Mouse (Mus musculus): ENCODE measurements around the gene Cyp2f2. TPM values are rescaled to one million over a fixed set of nuclear protein-coding genes. Genes with fewer than 3 reads are reported as not detected.
A peak's percentile ranks its signal among the peaks of the same experiment; 100 is the strongest.

Gene Cyp2f2
- total RNA-seq (2021), result 100 to 1,000 TPM in 1 of 2 experiments, 1 to 10 TPM in 1; 1.7 to 817 TPM
- long read RNA-seq, experiment 1, transcript Cyp2f2-201 (10 exons, 1,866 nt), result major isoform, 415 of 539 reads
- long read RNA-seq, experiment 1, partial matches to known transcripts, result 109 of 539 reads
- long read RNA-seq, experiment 1, other reads (novel, unspliced or antisense), result 15 of 539 reads
- long read RNA-seq, experiment 2, partial matches to known transcripts, result 0 of 2 reads
- long read RNA-seq, experiment 2, other reads (novel, unspliced or antisense), result 0 of 2 reads

DNA sequence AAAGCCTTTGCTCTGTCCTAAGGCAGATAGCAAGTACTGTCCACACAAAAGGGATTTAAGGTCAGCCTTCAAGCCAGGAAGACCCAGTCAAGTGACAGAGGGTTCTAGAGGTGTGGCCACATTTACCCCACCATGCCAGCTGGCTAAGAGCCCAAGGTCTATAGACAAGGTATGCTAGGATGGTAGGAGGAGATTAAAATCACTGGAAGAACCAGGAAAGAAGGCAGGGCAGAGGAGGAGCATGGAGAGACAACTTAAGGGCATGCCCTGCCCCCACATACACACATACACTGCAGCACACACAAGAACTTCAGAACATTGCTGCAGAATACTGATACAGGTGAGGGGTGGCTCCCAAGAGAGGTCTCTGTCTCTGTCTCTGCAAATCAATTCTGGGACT, at the start of gene Cyp2f2:
Gene Cyp2f2, plus strand, starts transcription at position 234 of the 400 bp plus-strand sequence.
- peak; percentile 54 to 76 for DNase-seq

DNA sequence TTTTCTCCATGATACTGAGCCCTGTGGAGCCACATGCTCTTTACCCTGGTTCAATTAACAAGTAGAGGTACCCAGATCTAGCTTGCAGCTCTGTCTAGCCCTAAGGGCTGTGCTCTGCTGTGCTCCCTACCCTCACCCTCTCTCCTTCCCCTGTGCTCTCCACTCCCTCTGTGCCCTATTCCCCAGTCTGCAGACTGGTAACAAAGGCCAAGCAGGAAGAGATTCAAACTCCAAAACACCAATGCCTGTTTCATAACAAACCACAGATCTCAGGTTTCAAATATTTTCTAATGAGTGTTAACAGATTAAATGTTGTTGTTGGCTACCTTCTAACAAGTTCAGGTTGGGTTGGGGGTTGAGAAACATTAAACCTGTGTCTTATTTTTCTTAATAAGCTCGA, 41.1 kb upstream of the Cyp2f2 start:
- DNase-seq, result no peak

DNA sequence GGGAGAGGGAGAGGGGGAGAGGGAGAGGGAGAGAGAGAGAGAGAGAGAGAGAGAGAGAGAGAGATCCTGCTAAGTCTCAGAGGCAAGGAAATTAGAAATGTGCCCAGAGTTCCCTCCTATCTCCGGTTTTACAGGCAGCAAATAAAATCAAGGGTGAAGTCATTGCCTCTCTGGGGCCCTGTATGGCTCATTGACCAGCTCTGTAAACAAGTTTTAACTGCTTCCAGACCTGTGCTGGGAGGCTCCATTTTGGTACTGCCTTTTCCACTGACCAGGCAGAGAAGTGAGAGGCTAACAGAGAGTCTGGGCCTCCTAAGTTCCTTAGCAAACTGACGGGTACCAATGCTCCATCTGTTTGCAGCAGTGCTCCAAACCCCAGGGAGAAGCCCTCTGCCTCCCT, 38.1 kb upstream of the Cyp2f2 start:
- DNase-seq, result no peak

DNA sequence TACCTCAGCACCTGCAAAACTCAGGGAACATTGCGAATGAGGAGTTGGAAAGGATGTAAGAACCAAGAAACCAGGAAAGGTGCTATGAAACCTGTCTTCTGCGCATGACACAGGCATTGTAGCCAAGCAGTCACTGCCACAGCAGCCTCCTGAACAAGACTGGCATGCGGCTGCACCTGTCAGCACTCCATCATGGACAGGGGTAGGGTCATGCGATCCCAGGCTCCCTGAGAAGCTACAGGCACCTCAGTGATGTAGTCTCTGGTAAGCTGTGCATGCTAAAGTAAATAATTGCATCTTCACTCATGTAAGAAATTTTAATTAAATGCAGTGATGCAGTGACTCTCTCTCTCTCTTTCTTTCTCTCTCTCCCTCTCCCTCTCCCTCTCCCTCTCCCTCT, 28.7 kb upstream of the Cyp2f2 start:
- DNase-seq, result no peak

DNA sequence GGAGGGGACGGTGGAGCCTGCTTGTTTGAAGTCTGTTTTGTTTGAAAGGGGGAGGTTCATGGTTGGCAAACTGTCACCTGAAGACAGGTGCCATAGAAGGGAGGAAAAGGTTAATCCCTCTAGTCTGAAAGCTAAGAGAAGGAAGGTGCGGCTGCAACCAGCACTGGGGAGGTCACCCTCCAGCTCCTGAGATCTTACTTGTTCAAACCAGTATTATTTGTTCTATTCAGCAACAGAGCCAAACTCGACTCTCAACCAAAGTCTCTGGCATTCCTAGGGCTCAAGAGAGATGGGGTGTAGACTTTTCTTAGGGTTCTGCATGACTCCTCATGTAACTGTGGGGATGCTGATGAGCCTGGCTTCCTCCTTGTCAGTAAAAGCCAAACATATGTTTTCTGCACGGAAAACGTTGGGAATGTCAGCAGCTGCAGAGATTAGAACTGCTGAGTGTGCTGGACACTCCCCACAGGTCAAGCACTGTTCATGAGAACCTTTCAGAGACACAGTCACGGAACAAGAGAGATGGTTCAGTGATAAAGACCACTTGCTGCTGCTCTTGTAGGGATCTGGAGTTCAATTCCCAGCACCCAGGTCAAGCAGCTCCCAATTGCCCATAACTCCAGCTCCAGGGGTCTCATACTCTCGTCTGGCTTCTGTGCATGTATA, 27.5 kb upstream of the Cyp2f2 start:
- no peak for DNase-seq

DNA sequence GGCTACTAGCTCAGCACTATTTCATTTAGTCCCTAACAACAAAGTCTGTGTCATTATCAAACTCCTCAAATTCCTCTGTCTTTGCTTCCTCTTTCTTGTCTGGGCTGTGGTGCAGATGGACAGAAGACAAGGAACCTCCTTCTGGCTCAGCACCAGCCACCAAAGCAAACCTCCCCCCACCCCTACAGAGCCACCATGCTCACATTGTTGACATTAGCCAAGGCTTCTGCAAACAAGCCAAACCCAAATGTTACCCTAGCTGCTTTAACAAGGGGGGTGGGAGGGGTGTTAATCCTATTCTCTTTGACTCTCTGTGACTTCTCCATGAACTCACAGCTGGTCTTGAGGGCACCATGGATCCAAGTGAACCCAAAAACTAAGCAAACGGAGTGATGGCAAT, 26.8 kb upstream of the Cyp2f2 start:
- DNase-seq, result no peak

DNA sequence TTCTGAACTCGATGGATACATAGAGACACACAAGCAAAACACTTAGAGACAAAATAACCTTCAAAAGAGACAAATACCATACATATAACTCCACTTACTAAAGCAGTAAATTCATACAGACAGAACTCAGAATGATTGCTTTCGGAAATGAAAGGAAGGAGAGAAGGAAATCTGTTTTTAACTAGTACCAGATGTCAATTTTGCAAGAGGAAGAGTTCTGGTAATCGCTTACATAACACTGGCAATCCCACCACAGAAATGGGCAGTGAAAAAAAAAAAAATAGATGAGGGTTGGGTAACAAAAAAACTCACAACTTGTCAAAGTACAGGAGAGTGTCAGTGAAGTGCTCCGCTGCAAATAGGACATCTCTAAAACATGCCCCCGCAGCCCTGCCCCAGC, 14.8 kb upstream of the Cyp2f2 start:
- no peak for DNase-seq

DNA sequence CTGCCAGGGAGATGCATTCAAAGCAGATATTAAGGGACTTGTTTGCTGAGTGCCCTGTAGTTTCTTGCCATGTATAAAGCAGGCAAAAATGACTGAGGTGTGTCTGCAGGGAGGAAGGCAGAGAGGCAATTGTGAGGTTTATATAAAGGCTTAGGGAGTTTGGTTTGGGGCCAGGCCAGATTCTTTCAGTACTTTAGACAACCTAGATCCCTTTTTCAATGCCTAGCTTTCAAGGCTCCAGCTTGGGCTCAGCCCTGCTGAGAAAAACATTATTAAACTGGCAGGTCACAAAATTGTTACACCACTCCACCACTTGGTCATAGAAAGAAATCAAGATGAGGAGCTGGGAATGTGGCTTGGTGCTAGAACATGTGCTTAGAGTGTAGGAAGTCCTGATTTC, 9.4 kb upstream of the Cyp2f2 start:
- no peak for DNase-seq

DNA sequence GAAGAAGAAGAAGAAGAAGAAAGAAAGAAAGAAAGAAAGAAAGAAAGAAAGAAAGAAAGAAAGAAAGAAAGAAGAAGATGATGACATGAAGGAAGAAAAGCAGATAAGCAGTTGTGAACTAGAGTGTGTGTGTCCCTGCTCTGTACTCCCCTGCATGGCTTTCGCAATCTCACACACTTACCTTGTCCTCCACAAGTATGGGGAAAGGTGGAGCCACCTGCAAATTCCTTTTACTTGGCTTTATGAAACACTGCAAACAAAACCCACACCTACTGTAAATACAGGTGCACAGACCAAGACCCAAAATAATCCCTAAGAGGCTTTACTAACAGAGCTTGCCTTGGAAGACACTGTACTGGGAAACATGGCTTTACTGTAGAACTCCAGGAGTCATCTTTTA, 8.7 kb upstream of the Cyp2f2 start:
- DNase-seq, result no peak

DNA sequence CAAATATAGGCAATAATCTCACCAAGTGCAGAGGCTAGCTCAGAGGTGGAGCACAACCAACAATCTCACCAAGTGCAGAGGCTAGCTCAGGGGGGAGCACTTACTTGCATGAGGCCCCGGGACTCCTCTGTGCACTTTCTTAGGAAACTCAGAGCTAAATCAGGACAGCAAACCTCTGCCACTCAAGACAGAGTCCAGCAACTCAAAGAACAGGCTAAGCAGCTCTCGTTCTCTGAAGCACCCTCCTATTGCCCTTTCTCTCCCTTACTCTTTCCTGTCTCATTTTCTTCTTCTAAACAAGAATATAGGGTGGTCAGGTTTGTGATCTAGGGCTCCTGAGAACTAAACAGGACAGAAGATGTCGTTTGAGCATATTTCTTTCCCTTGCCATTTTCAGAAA, 7.7 kb upstream of the Cyp2f2 start:
- DNase-seq, result no peak

DNA sequence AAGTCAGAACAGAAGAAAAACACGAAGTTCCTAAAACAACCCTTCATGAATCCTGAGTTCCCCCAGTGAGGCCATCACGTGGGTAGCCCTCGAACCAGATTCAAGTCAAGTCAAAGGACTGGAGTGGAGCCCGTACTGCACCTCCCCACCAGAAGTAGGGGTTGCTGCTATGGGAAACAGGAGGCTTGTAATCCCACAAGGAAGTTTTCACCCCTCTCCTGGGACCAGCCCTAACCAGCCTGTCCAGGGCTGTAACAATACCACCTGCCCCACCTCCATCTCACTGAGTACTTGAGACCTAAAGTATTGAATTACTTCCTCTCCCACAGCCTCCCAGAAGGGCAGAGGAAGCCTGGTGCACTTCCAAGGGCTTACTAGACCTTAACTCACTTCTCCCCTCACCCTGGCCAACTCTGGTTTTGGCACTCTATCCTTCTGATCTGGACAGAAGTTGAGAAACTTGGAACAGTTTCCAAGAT, 1.6 kb upstream of the Cyp2f2 start:
- DNase-seq, result peak; percentile 44 to 50

DNA sequence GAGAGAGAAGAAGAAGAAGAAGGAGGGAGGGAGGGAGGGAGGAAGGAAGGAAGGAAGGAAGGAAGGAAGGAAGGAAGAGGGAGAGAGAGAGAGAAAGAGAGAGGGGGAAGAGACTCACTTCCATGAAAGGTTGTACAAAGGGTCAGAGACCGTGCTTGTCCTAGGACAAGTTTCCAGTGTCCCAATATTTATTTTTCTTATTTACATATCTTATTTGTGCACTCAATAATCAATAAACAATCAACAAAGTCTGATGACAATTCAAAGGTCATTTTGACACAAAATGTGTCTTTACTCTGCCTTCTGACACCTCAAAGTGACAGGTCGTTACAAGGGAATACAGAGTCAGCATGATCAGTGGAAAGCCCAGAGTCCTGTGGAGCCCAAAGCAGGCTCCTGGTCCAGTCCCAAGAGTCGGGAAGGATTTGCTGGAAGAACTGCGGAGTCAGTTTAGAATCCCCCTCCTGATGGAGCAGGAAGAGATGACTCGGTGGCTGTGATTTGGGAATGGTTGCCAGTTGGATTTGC, 4.7 kb downstream of the Cyp2f2 start:
- DNase-seq, result no peak

DNA sequence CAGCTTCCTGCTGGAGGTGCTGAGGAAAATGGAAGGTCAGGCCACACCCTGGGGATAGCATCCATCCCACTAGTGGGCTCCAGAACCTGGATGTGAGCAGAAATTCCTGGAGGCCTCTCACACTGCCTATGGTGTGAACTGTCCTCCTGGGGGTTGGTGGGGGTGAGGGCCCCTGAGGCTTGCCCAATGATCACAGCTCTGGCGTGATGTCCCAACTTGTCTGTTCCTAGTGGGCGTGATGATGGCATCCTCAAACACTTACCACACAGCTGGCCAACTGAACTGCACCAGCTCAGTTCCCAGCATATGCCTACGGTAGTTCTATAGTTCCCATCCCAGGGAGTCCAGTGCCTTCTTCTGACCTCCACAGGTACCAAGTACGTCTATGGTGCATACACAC, 5.3 kb downstream of the Cyp2f2 start:
- no peak for DNase-seq

DNA sequence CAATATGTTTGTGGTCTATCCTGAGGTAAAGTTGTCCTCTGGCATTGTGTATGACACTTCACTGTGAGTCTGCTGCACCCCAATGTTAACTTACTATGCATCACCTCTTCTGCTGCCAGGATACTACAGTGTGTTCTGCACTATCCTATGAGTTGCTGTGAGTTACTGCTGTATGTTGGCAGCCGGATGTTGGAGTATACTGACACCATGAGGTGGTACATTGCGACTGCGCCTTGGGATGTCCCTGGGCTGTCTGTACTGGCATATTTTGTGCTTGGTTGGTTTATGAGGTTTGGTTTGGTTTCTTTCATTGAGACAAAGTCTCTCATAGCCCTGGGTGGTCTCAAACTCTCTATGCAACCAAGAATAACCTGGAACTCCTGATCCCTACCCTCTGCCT, 8.5 kb downstream of the Cyp2f2 start:
- DNase-seq, result peak; percentile 50 to 58

DNA sequence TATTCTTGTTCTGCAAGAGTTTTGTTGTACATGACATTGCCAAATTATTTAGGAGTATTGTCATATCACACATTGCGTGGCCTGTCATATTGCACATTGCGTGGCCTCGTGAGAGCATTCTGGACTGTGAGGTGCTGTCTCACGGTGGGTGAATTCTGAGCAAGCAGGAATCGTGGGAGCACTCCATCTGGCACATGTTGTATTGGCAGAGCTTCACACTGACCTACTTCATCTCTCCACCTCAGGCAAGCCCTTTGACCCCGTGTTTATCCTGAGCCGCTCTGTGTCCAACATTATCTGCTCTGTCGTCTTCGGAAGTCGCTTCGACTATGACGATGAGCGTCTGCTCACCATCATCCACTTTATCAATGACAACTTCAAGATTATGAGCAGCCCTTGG, 9.2 kb downstream of the Cyp2f2 start:
- DNase-seq, result no peak

DNA sequence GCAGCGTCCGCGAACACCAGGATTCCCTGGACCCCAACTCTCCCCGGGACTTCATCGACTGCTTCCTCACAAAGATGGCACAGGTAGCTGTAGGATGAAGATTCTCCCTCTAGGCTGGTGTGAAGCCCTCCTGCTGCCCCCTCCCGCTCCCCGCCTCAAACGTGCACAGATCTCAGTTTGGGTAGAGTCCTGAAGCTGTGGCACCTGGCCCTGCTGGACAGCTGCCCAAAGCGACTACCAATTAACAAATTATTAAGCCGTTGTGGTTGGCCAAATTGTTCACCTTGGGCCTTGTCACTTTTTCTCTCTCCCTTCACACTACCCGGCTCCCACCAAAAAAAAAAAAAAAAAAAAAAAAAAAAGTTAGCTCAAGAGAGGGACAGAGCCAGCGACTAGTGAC, 10.1 kb downstream of the Cyp2f2 start:
- DNase-seq, result no peak

DNA sequence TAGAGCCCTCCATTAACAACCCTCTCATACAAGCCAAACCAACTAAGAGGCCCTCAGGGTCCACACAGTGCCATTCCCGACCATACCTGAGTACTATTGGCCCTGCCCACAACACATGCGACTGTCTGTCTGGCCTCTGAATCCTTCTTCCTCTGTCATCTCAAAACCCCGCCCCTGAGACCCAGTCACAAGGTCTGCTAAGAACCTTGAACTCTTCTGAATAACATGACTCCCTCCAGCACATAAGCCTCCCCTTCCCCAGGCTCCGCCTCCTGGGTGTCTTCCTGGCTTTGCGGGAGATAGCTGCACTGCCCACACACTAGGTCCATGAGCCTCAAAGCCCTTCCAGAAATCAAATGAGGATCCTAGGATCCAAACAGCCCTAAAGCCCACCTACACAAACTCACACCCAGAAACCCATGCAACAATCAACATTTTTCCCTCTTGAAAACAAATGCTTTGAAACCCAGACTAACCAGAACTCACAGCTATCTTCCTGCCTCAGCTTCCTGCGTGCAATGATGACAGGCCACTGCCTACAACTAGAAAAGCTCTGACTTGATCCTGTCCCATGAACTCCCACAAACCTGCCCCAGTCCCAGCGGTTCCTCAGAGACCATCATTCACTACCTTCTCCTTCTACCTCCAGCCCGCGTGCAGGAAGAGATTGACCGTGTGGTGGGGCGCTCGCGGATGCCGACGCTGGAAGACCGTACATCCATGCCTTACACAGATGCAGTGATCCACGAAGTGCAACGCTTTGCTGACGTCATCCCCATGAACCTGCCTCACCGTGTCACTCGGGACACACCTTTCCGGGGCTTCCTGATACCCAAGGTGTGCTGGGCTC, 11.0 kb downstream of the Cyp2f2 start:
- DNase-seq, result peak; percentile 13 to 27

DNA sequence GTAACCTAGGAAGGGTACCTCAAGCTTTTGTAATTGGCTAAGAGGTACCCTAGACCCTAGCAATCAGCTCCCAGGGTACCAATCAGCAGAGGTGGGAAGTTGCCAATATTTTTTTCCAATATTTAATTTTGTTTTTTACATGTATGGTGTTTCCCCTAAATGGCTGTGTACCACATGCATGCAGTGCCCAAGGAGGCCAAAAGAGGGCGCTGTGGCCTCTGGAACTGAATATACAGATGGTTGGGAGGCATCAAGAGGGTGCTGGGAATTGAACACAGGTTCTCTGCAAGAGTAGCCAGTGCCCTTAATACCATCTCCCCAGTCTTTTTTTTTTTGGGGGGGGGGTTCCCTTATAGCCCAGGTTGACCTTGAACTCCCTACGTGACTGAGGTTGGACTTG, 11.7 kb downstream of the Cyp2f2 start:
- no peak for DNase-seq

DNA sequence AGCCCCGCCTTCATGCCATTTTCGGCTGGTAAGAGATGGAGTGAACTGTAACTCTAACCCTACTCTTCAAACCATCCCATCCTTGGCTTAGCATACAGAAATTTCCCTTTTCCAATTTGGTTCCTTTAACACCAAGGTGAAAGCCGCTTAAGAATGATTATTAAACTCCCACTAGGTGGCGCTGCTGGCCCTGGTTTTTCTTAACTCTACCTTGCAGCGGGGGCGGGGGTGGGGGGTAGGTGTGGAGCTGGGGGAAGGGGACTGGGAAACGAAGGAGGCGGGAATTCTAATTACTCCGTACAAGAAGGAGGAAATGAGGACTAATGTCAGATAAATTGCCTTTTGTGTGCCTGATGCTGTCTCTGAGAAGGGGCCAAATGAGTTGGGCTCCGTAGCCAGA, 12.9 kb downstream of the Cyp2f2 start:
- peak; percentile 55 to 75 for DNase-seq

DNA sequence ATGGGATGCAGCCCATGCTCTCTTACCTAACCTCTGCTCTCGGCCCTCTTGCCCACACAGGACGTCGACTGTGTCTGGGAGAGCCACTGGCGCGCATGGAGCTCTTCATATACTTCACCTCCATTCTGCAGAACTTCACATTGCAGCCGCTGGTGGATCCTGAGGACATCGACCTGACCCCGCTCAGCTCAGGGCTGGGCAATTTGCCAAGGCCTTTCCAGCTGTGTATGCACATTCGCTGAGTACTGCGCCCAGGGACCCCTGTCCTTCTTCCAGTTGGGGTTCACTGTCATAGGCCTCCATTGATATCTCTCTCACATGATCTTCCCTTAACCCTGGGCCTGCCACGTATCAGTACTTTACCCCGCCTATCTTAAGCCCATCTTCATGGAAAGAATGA, 13.4 kb downstream of the Cyp2f2 start:
- peak; percentile 27 to 39 for DNase-seq

DNA sequence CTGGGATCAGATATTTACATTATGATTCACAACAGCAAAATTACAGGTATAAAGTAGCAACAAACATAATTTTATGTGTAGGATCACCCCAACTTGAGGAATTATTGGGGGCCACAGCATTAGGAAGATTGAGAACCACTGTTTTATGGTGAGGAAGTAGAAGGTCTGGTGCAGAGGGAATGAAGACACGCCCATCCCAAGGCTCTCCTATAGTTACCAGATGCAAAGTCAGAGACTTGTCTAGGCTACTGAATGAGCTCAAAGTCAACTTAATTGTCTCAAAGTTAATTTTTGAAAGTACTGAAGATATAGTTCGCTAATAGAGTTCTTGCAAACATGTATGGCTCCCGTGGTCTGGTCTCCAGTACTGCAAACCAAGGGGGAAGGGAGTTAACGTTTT, 14.0 kb downstream of the Cyp2f2 start:
- DNase-seq, result no peak

DNA sequence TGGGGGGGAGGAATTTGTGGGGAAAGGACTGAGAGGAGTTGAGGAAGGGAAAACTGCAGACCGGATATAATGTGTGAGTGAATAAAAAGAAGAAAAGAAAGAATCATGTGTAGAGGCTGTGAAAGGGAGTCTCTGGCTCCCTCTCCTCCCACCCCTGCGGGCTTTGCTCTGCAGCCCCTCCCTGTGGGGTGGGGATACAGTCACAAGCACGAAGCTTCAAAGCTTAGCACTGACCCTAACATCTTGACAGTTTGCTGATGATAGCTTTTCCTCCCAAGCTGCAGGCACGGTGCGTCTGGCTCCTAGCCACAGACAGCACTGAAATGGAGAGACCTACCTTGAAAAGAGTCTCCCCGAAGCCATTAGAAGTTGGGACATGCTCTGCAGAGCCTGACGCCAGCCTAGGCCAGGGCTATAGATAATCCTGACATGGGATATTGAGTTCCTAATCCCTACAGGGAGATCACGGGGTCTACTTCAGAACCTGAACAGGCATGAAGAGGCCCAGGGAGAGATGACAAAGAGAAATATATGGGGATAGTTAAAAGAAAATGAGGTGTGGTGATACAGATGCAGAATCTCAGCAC, 16.8 kb downstream of the Cyp2f2 start:
- DNase-seq, result no peak
